In the genomic region with DNA sequence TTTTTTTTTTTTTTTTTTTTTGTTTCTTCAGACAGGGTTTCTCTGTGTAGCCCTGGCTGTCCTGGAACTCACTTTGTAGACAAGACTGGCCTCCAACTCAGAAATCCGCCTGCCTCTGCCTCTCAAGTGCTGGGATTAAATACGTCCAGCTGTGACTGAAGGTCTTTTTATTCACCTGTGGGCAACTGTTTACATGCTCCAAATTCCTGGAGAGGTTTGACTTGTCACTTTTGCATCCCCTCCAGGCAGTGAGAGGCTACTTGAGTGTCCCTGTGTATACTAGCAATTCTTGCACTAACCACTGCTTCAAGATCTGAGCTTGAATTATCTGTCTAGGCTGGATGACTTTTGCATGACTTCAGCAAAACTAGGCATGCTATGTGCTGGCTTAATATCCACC, we compare ENCODE assay signal across 28 mouse cellular contexts. TPM values are rescaled to one million over a fixed set of nuclear protein-coding genes. Genes with fewer than 3 reads are reported as not detected.
DNase-seq lines count a peak whose midpoint lies in the region; ATAC-seq and TF ChIP-seq lines count a peak whose summit lies in the region.
"Had no signal": no experiment of that assay in that cellular context is flagged by ENCODE, and none has a peak within 500 bp of the region (broad histone marks: within the 10 kb centered on the region; RNA-seq: fewer than 3 reads in every experiment).

No protein-coding gene starts in this region.

- H3K9me3 ChIP-seq in midbrain, embryonic 11.5 days (ENCODE audit: control insufficient read depth, low read length): no peaks in the 10 kb centered on the region
- no peaks in the 10 kb centered on the region for H3K9me3 ChIP-seq in midbrain, embryonic 13.5 days
- H3K9me3 ChIP-seq in intestine, embryonic 16.5 days (ENCODE audit: control insufficient read depth, low read length): no peaks in the 10 kb centered on the region
- H3K9me3 ChIP-seq: embryonic facial prominence, embryonic 15.5 days; forebrain, embryonic 12.5 days had no signal

- ATAC-seq in midbrain, embryonic 11.5 days (ENCODE audit: low FRiP score): no peak
- ATAC-seq in midbrain, embryonic 13.5 days: no peak
- ATAC-seq in intestine, embryonic 16.5 days: no peak
- ATAC-seq: activated CD4-positive, CD25-positive, alpha-beta regulatory T cell, adult 4 months; CD4-positive, CD25-positive, alpha-beta regulatory T cell, adult 4 months; forebrain, embryonic 14.5 days; forebrain, embryonic 16.5 days; Patski had no signal

- no peak overlapping the region for H3K9ac ChIP-seq in midbrain, embryonic 11.5 days (ENCODE audit: low read length)
- H3K9ac ChIP-seq in midbrain, embryonic 13.5 days (replicated peaks): no peak overlapping the region
- H3K9ac ChIP-seq in intestine, embryonic 16.5 days (ENCODE audit: low read depth, low read length): no peak overlapping the region
- H3K9ac ChIP-seq: embryonic facial prominence, embryonic 13.5 days; embryonic facial prominence, embryonic 15.5 days; forebrain, embryonic 12.5 days had no signal

- WGBS in midbrain, embryonic 11.5 days: 68% methylated on average over 2 of the region's 2 CpGs
- WGBS in midbrain, embryonic 13.5 days: 78% methylated on average over 2 of the region's 2 CpGs
- 80% methylated on average over 2 of the region's 2 CpGs for WGBS in intestine, embryonic 16.5 days
- WGBS in kidney, adult 2 months: 95% methylated on average over 2 of the region's 2 CpGs

- H3K4me1 ChIP-seq in midbrain, embryonic 11.5 days (ENCODE audit: control insufficient read depth, insufficient read depth, low read length): no peaks in the 10 kb centered on the region
- H3K4me1 ChIP-seq in midbrain, embryonic 13.5 days (replicated peaks): peaks cover 9% of the 10 kb centered on the region
- H3K4me1 ChIP-seq in intestine, embryonic 16.5 days (ENCODE audit: control insufficient read depth, insufficient read depth, low read length): no peaks in the 10 kb centered on the region
- no peaks in the 10 kb centered on the region for H3K4me1 ChIP-seq in kidney, adult 2 months (ENCODE audit: control insufficient read depth, insufficient read depth, low read length)

- H3K27me3 ChIP-seq in midbrain, embryonic 11.5 days (ENCODE audit: control insufficient read depth, insufficient read depth, low read length): no peaks in the 10 kb centered on the region
- no peaks in the 10 kb centered on the region for H3K27me3 ChIP-seq in midbrain, embryonic 13.5 days
- H3K27me3 ChIP-seq in intestine, embryonic 16.5 days (replicated peaks; ENCODE audit: control insufficient read depth, insufficient read depth, low read length): no peaks in the 10 kb centered on the region
- no peaks in the 10 kb centered on the region for H3K27me3 ChIP-seq in kidney, adult 2 months (replicated peaks; ENCODE audit: control insufficient read depth, insufficient read depth, low read length)
- H3K27me3 ChIP-seq: CH12.LX; embryonic facial prominence, embryonic 13.5 days; embryonic facial prominence, embryonic 15.5 days; forebrain, embryonic 12.5 days; Patski had no signal

- H3K4me2 ChIP-seq in midbrain, embryonic 11.5 days: no peak overlapping the region
- H3K4me2 ChIP-seq in midbrain, embryonic 13.5 days (replicated peaks): no peak overlapping the region
- H3K4me2 ChIP-seq in intestine, embryonic 16.5 days (ENCODE audit: low read depth, low read length): no peak overlapping the region
- H3K4me2 ChIP-seq: embryonic facial prominence, embryonic 13.5 days; embryonic facial prominence, embryonic 15.5 days; forebrain, embryonic 12.5 days had no signal

- no peak overlapping the region for H3K4me3 ChIP-seq in midbrain, embryonic 11.5 days (ENCODE audit: low read depth, low read length)
- no peak overlapping the region for H3K4me3 ChIP-seq in midbrain, embryonic 13.5 days (replicated peaks)
- no peak overlapping the region for H3K4me3 ChIP-seq in intestine, embryonic 16.5 days (ENCODE audit: low read length)
- H3K4me3 ChIP-seq in kidney, adult 2 months (ENCODE audit: insufficient read depth, low read depth, low read length): no peak overlapping the region
- H3K4me3 ChIP-seq: embryonic facial prominence, embryonic 13.5 days; embryonic facial prominence, embryonic 15.5 days; erythroblast, embryonic 14.5 days; forebrain, embryonic 10.5 days; forebrain, embryonic 12.5 days had no signal

- DNase-seq in midbrain, embryonic 11.5 days (ENCODE audit: low spot score, missing footprints): peak; percentile 28
- peak; percentile 69 for DNase-seq in ES-CJ7 (ENCODE audit: low read depth, low spot score)
- DNase-seq in R1 (ENCODE audit: low read depth, low spot score): peak; percentile 84
- no peak for DNase-seq in kidney, adult 2 months
- no peak for DNase-seq in neural tube, embryonic 10.5 days (ENCODE audit: extremely low spot score, low spot score)
- DNase-seq: adrenal gland, adult 8-10 months; adrenal gland, postnatal 14 days; adrenal gland, postnatal 36 days; B cell, adult 2 months; cerebellum, adult 11-12 months; cerebellum, adult 2 months; cerebellum, adult 9-11 months; cerebellum, postnatal 14 days; cerebellum, postnatal 36 days; embryo, embryonic 11 days had no signal

- TF ChIP-seq POLR2A in kidney, adult 2 months (IDR thresholded peaks at IDR 0.05; ENCODE audit: low read depth, low read length): no peak

- TF ChIP-seq CTCF in kidney, adult 2 months (conservative IDR thresholded peaks at IDR 0.05; ENCODE audit: insufficient read depth, insufficient read length, low read depth, low read length): no peak

- peaks cover 18% of the 10 kb centered on the region for H3K36me3 ChIP-seq in midbrain, embryonic 11.5 days (ENCODE audit: control insufficient read depth, insufficient read depth, low read length)
- H3K36me3 ChIP-seq in midbrain, embryonic 13.5 days: peaks cover 28% of the 10 kb centered on the region
- H3K36me3 ChIP-seq in intestine, embryonic 16.5 days (ENCODE audit: control insufficient read depth, insufficient read depth, low read length): 0 out of 2 replicates have a peak, but pooled peaks cover 11% of the 10 kb centered on the region
- no peaks in the 10 kb centered on the region for H3K36me3 ChIP-seq in kidney, adult 2 months (ENCODE audit: control insufficient read depth, insufficient read depth, low read length)

- H3K27ac ChIP-seq in midbrain, embryonic 11.5 days (ENCODE audit: low read depth, low read length): no peak overlapping the region
- H3K27ac ChIP-seq in midbrain, embryonic 13.5 days: no peak overlapping the region
- no peak overlapping the region for H3K27ac ChIP-seq in intestine, embryonic 16.5 days (ENCODE audit: low read length)
- H3K27ac ChIP-seq in kidney, adult 2 months (ENCODE audit: insufficient read depth, low read depth, low read length): no peak overlapping the region
- H3K27ac ChIP-seq: embryonic facial prominence, embryonic 13.5 days; embryonic facial prominence, embryonic 15.5 days; forebrain, embryonic 10.5 days; forebrain, embryonic 12.5 days had no signal

RNA-seq across cellular contexts. Expression of a gene that starts 6.0 kb away (rescaled TPM):
- polyA plus RNA-seq in midbrain, embryonic 11.5 days (2014; fragmentation: Nextera tagmentation; extraction: Ambion mirVana): 412 and 434 TPM in 2 replicates
- polyA plus RNA-seq in midbrain, embryonic 13.5 days (2015; fragmentation: Nextera tagmentation; extraction: Ambion mirVana): 269 and 271 TPM in 2 replicates
- polyA plus RNA-seq in intestine, embryonic 16.5 days (2015; fragmentation: Nextera tagmentation; extraction: Ambion mirVana): 141 and 168 TPM in 2 replicates
- 13.5 and 17.7 TPM in 2 replicates for polyA plus RNA-seq in kidney, adult 2 months (2012; rRNA removed)

RNA-seq across cellular contexts. Expression of a gene that starts 6.4 kb away (rescaled TPM):
- polyA plus RNA-seq in midbrain, embryonic 11.5 days (2014; fragmentation: Nextera tagmentation; extraction: Ambion mirVana): 7.3 and 8.3 TPM in 2 replicates
- polyA plus RNA-seq in midbrain, embryonic 13.5 days (2015; fragmentation: Nextera tagmentation; extraction: Ambion mirVana): 12.9 and 13.1 TPM in 2 replicates
- 15.5 and 16.0 TPM in 2 replicates for polyA plus RNA-seq in intestine, embryonic 16.5 days (2015; fragmentation: Nextera tagmentation; extraction: Ambion mirVana)
- polyA plus RNA-seq in kidney, adult 2 months (2012; rRNA removed): 6.9 and 8.1 TPM in 2 replicates

Comparison
In these comparisons a context has a peak if more than half of its experiments do, and no peak if none do; other contexts are left out.
1. DNase-seq: peak in midbrain, embryonic 11.5 days (single experiment), ES-CJ7 (single experiment) and R1 (single experiment); none in kidney, adult 2 months (single experiment) and neural tube, embryonic 10.5 days (single experiment).